Mouse (Mus musculus): ENCODE measurements at regions not wholly inside any gene's neighbourhood (a gene's known extent, or its start where the extent isn't known, plus 50 kb on each side); places are given as distances from the start of the nearest gene placed in this dataset.

DNA sequence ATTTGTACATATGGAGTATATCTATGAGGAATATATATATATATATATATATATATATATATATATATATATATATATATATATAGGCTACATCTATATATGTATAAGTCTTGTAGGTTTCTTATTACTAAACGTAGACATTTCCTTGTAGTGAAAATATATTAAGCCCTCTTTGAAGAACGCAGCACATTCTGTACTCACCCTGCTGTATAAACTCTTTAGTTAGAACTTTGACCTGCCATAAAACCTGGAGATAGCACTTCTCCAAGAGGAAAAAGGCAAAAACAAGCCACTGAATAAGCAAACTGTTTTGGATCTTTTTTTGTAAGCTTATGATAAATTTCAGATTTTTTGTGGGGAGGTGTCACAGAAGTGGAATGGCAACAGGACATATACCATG is 55.3 kb upstream of the Tent5a start:
- in situ Hi-C loops (cut with MboI, MseI): no loop called here

DNA sequence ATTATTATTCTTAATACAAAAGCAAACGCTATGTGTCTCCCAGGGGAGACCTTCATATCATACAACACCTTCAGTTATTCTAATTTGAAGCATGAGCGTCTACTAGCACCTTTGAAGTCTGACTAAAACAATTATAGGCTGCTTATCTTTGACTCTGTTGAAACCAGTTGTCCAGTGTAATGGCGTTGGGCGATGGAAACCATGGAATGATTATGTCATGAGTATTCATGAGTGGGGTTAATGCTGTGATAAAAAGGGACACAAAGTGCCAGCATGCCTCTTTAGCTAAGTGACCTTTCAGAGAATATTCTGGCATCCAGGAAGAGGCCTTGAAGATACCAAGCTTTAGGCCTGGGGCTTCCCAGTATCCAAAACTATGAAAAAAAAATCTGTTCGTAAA is 53.6 kb upstream of the Tent5a start:
- in situ Hi-C loops (cut with MboI, MseI): no loop called here

DNA sequence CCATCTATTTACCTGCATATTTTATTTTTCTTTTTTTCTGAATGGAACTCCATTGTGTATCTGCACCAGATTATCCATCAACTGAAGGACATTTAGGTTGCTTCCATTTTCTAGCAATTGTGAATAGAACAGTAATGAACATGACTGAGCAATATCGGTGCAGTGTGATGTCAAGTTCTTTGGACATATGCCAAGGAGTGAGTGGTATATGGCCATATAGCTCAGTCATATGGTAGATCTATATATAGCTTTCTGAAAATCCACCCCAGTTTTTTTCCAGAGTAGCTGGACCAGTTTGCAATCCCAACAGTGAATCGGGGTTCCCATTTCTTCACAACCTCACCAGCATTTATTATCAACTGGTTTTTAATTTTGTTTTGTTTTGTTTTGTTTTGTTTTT is 52.0 kb upstream of the Tent5a start:
- in situ Hi-C loops (cut with MboI, MseI): no loop called here

All from T-helper 17 cell (primary cell).